Mouse (Mus musculus) embryonic facial prominence, embryonic 14.5 days (tissue): ENCODE data around the gene Kdelr2. TPM values are rescaled to one million over a fixed set of nuclear protein-coding genes. Genes with fewer than 3 reads are reported as not detected.

Source experiments
- ATAC-seq: fragments of 200-750 bp; cut with Nextera tagmentation; 2 replicates; pipeline ENCODE4 v1.8.0; 2017; ENCODE audit warnings: low read depth, moderate number of reproducible peaks, moderate TSS enrichment
- DNase-seq: peaks from one replicate; pipeline ENCODE4 v3.0.0-alpha.2; 2015; ENCODE audit warnings: low spot score
- H3K27ac ChIP-seq: fragments of 300-500 bp; sonication (generic); replicated peaks from 2 replicates; pipeline ENCODE4 v1.5.1; 2014; ENCODE audit warnings: low read depth, mild to moderate bottlenecking, low read length, moderate library complexity
- H3K27me3 ChIP-seq: fragments of 300-500 bp; sonication (generic); replicated peaks from 2 replicates; pipeline ENCODE4 v1.6.1; 2014; ENCODE audit warnings: low read length; ENCODE audit not compliant: control insufficient read depth, insufficient read depth
- H3K36me3 ChIP-seq: fragments of 300-500 bp; sonication (generic); 2 replicates; pipeline ENCODE4 v1.6.1; 2014; ENCODE audit warnings: low read length, mixed read lengths; ENCODE audit not compliant: control insufficient read depth, insufficient read depth
- H3K4me1 ChIP-seq: fragments of 300-500 bp; sonication (generic); 2 replicates; pipeline ENCODE4 v1.6.1; 2014; ENCODE audit warnings: antibody characterized with exemption, low read length; ENCODE audit not compliant: control insufficient read depth, insufficient read depth
- H3K4me2 ChIP-seq: fragments of 300-500 bp; sonication (generic); 2 replicates; pipeline ENCODE4 v1.6.1; 2014; ENCODE audit warnings: low read depth, mild to moderate bottlenecking, low read length, moderate library complexity, mixed read lengths
- H3K4me3 ChIP-seq: fragments of 300-500 bp; sonication (generic); 2 replicates; pipeline ENCODE4 v1.5.1; 2014; ENCODE audit warnings: low read depth, mild to moderate bottlenecking, low read length
- H3K9ac ChIP-seq: fragments of 300-500 bp; sonication (generic); 2 replicates; pipeline ENCODE4 v1.6.1; 2014; ENCODE audit warnings: low read depth, mild to moderate bottlenecking, low read length, moderate library complexity, mixed read lengths
- H3K9me3 ChIP-seq: fragments of 300-500 bp; sonication (generic); 2 replicates; pipeline ENCODE4 v1.6.1; 2016; ENCODE audit warnings: low read length; ENCODE audit not compliant: control insufficient read depth
- WGBS: fragments of 180-500 bp; shearing (Covaris S2); extraction: QIAGEN DNeasy Blood & Tissue Kit; methylation state at CpG from one replicate; pipeline ENCODE4 v1.1.7; 2014; 5-methylcytosine and 5-hydroxymethylcytosine counted together
- polyA plus RNA-seq: library from polyadenylated mRNA; unstranded; fragments of >200 nt; fragmentation: Nextera tagmentation; extraction: Ambion mirVana; gene quantifications from 2 replicates; pipeline ENCODE4 v1.2.1, GENCODE M21; 2014

Kdelr2 gene
- polyA plus RNA-seq, 1 experiment from 2014 or later: 497 TPM

GRCm38 (mm10) chr5:143406548-143406947 is 2.9 kb downstream of the Kdelr2 start:
- H3K27me3 ChIP-seq: no peaks in the 10 kb centered on the region
- H3K27ac ChIP-seq: no peak overlapping the region
- 92% methylated on average over 9 of the region's 9 CpGs for WGBS
- H3K4me1 ChIP-seq: peaks cover 9% of the 10 kb centered on the region; the same call in 1 of the 2 replicates
- H3K9ac ChIP-seq: no peak overlapping the region
- ATAC-seq (no peak), DNase-seq (no peak)
- H3K4me2 ChIP-seq: no peak overlapping the region
- no peak overlapping the region for H3K4me3 ChIP-seq
- H3K9me3 ChIP-seq: no peaks in the 10 kb centered on the region
- H3K36me3 ChIP-seq: peaks cover 55% of the 10 kb centered on the region

GRCm38 (mm10) chr5:143409239-143409638 is 5.6 kb downstream of the Kdelr2 start:
- Histone ChIP-seq H3K4me2 (no peak overlapping the region), H3K9me3 (no peaks in the 10 kb centered on the region), H3K9ac (no peak overlapping the region), H3K4me3 (no peak overlapping the region), H3K27ac (no peak overlapping the region), H3K36me3 (peaks cover 76% of the 10 kb centered on the region), H3K4me1 (peaks cover 9% of the 10 kb centered on the region; the same call in 1 of the 2 replicates), H3K27me3 (no peaks in the 10 kb centered on the region)
- peak; percentile 7 for DNase-seq
- 61% methylated on average over 3 of the region's 3 CpGs for WGBS
- no peak for ATAC-seq

GRCm38 (mm10) chr5:143410841-143411395 is 7.3 kb downstream of the Kdelr2 start:
- DNase-seq (no peak), ATAC-seq (no peak)
- Histone ChIP-seq H3K27me3 (no peaks in the 10 kb centered on the region), H3K4me2 (no peak overlapping the region), H3K27ac (no peak overlapping the region), H3K9ac (no peak overlapping the region), H3K4me1 (0 out of 2 replicates have a peak, but pooled peaks cover under 1% of the 10 kb centered on the region), H3K4me3 (no peak overlapping the region), H3K9me3 (no peaks in the 10 kb centered on the region), H3K36me3 (peaks cover 78% of the 10 kb centered on the region)
- WGBS: 78% methylated on average over 4 of the region's 4 CpGs

- DNase-seq: peak; percentile 26
- Histone ChIP-seq H3K4me2 (no peak overlapping the region), H3K9ac (no peak overlapping the region), H3K9me3 (no peaks in the 10 kb centered on the region), H3K27me3 (no peaks in the 10 kb centered on the region), H3K27ac (no peak overlapping the region), H3K4me3 (no peak overlapping the region), H3K36me3 (peaks cover 62% of the 10 kb centered on the region), H3K4me1 (no peaks in the 10 kb centered on the region)
- WGBS: 81% methylated on average over 4 of the region's 4 CpGs
- no peak for ATAC-seq
Measured at GRCm38 (mm10) chr5:143421484-143421883, 17.8 kb downstream of the Kdelr2 start.

- Histone ChIP-seq H3K4me3 (no peak overlapping the region), H3K9me3 (no peaks in the 10 kb centered on the region), H3K9ac (no peak overlapping the region), H3K36me3 (peaks cover 47% of the 10 kb centered on the region), H3K27ac (no peak overlapping the region), H3K4me1 (no peaks in the 10 kb centered on the region), H3K4me2 (no peak overlapping the region), H3K27me3 (no peaks in the 10 kb centered on the region)
- no peak for DNase-seq
- ATAC-seq: no peak
- WGBS: 73% methylated on average over 4 of the region's 4 CpGs
Measured at GRCm38 (mm10) chr5:143422990-143423389, 19.4 kb downstream of the Kdelr2 start.

- Histone ChIP-seq H3K27ac (no peak overlapping the region), H3K27me3 (no peaks in the 10 kb centered on the region), H3K9ac (no peak overlapping the region), H3K4me3 (no peak overlapping the region), H3K4me1 (no peaks in the 10 kb centered on the region), H3K36me3 (peaks cover 37% of the 10 kb centered on the region), H3K4me2 (no peak overlapping the region), H3K9me3 (no peaks in the 10 kb centered on the region)
- WGBS: 22% methylated on average over 6 of the region's 6 CpGs
- ATAC-seq (no peak), DNase-seq (peak; percentile 22)
Measured at GRCm38 (mm10) chr5:143423899-143424519, 20.4 kb downstream of the Kdelr2 start.

- H3K4me1 ChIP-seq: no peaks in the 10 kb centered on the region
- 6% methylated on average over 4 of the region's 4 CpGs for WGBS
- DNase-seq: peak; percentile 34
Measured at GRCm38 (mm10) chr5:143434421-143434820, 30.8 kb downstream of the Kdelr2 start.

GRCm38 (mm10) chr5:143441298-143441697 is 37.7 kb downstream of the Kdelr2 start:
- H3K4me3 ChIP-seq: no peak overlapping the region
- no peak overlapping the region for H3K27ac ChIP-seq
- H3K4me1 ChIP-seq: no peaks in the 10 kb centered on the region
- no peak overlapping the region for H3K9ac ChIP-seq
- 78% methylated on average over 3 of the region's 3 CpGs for WGBS
- ATAC-seq (no peak), DNase-seq (no peak)
- no peak overlapping the region for H3K4me2 ChIP-seq
- no peaks in the 10 kb centered on the region for H3K27me3 ChIP-seq
- no peaks in the 10 kb centered on the region for H3K9me3 ChIP-seq
- no peaks in the 10 kb centered on the region for H3K36me3 ChIP-seq

More at GRCm38 (mm10) chr5:143434421-143434820, 30.8 kb downstream of the Kdelr2 start:
- H3K4me2 ChIP-seq: no peak overlapping the region
- no peak for ATAC-seq
- no peaks in the 10 kb centered on the region for H3K9me3 ChIP-seq
- no peaks in the 10 kb centered on the region for H3K36me3 ChIP-seq
- H3K9ac ChIP-seq: no peak overlapping the region
- H3K27ac ChIP-seq: no peak overlapping the region
- no peak overlapping the region for H3K4me3 ChIP-seq
- no peaks in the 10 kb centered on the region for H3K27me3 ChIP-seq

GRCm38 (mm10) chr5:143441753-143442152 is 38.1 kb downstream of the Kdelr2 start:
- Histone ChIP-seq H3K27me3 (no peaks in the 10 kb centered on the region), H3K4me1 (no peaks in the 10 kb centered on the region), H3K27ac (no peak overlapping the region), H3K9me3 (no peaks in the 10 kb centered on the region), H3K36me3 (no peaks in the 10 kb centered on the region), H3K9ac (no peak overlapping the region), H3K4me3 (no peak overlapping the region), H3K4me2 (no peak overlapping the region)
- no peak for DNase-seq
- no peak for ATAC-seq
- 85% methylated on average over 12 of the region's 12 CpGs for WGBS
